Mouse (Mus musculus) heart, embryonic 14.5 days (tissue): ENCODE measurements at regions not wholly inside any gene's neighbourhood (a gene's known extent, or its start where the extent isn't known, plus 50 kb on each side); places are given as distances from the start of the nearest gene placed in this dataset.

ENCODE experiments used
- ATAC-seq: fragments of 200-750 bp; cut with Nextera tagmentation; 2 replicates; pipeline ENCODE4 v1.8.0; 2017; ENCODE audit warnings: low read depth, moderate TSS enrichment; ENCODE audit not compliant: insufficient number of reproducible peaks, insufficient read depth, low FRiP score
- H3K27ac ChIP-seq, 2 experiments: fragments of 200-500 bp in 1 of 2; fragments of 300-500 bp in 1 of 2; sonication (generic) in 1 of 2; replicated peaks in 1 of 2; 2 replicates each; pipeline ENCODE4 v1.5.1; 2012 to 2014; ENCODE audit warnings: low read depth in 2 of 2, low read length in 2 of 2, control low read depth in 1 of 2, mild to moderate bottlenecking in 1 of 2, mixed read lengths in 1 of 2; ENCODE audit not compliant: control insufficient read depth in 1 of 2, insufficient read depth in 1 of 2
- H3K27me3 ChIP-seq: fragments of 300-500 bp; sonication (generic); 2 replicates; pipeline ENCODE4 v1.6.1; 2014; ENCODE audit warnings: mild to moderate bottlenecking, low read length, control low read depth; ENCODE audit not compliant: control insufficient read depth, insufficient read depth
- H3K36me3 ChIP-seq: fragments of 300-500 bp; sonication (generic); 2 replicates; pipeline ENCODE4 v1.6.1; 2014; ENCODE audit warnings: mild to moderate bottlenecking, control low read depth, low read length, mixed read lengths; ENCODE audit not compliant: control insufficient read depth, insufficient read depth
- H3K4me1 ChIP-seq, 2 experiments: fragments of 200-500 bp in 1 of 2; fragments of 300-500 bp in 1 of 2; sonication (generic) in 1 of 2; 2 replicates each; pipeline ENCODE4 v1.6.1; 2012 to 2014; ENCODE audit warnings: low read length in 2 of 2, control low read depth in 1 of 2, mixed read lengths in 1 of 2; ENCODE audit not compliant: control insufficient read depth in 2 of 2, insufficient read depth in 2 of 2
- H3K4me2 ChIP-seq: fragments of 300-500 bp; sonication (generic); 2 replicates; pipeline ENCODE4 v1.6.1; 2014; ENCODE audit warnings: mild to moderate bottlenecking, low read length
- H3K4me3 ChIP-seq, 2 experiments: fragments of 200-500 bp in 1 of 2; fragments of 300-500 bp in 1 of 2; sonication (generic) in 1 of 2; 2 replicates each; pipeline ENCODE4 v1.5.1; 2012 to 2014; ENCODE audit warnings: low read length in 2 of 2, mild to moderate bottlenecking in 2 of 2, control low read depth in 1 of 2, low read depth in 1 of 2, moderate library complexity in 1 of 2; ENCODE audit not compliant: control insufficient read depth in 1 of 2, insufficient read depth in 1 of 2
- H3K9ac ChIP-seq: fragments of 300-500 bp; sonication (generic); 2 replicates; pipeline ENCODE4 v1.6.1; 2014; ENCODE audit warnings: mild to moderate bottlenecking, low read length
- H3K9me3 ChIP-seq: fragments of 300-500 bp; sonication (generic); 2 replicates; pipeline ENCODE4 v1.6.1; 2016; ENCODE audit warnings: low read length, control low read depth; ENCODE audit not compliant: control insufficient read depth
- WGBS: fragments of 180-500 bp; shearing (Covaris S2); extraction: QIAGEN DNeasy Blood & Tissue Kit; methylation state at CpG from one replicate; pipeline ENCODE4 v1.1.7; 2014; 5-methylcytosine and 5-hydroxymethylcytosine counted together

DNA sequence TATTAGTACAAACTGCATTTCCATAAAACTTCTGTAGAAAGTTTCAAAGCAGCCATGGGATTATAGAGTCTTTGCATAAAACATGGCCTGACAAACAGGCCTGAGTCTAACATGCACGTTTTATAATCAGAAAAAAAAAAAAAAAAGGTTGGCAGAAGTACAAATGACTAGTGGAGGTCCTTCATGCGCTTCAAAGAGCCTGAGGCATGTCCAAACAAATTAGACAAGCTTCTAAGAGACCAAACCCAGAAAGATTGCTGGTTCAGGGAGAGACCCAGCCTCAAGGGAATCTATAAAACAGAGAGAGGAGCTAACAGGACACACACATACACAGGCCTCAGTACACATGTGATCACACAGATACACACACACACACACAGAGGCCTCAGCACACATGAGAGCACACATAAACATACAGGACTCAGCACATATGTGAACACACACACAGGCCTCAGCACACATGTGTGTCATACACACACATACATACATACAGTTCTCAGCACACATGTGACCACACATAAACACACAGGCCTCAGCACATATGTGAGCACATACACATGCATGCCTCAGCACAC lies 57.0 kb upstream of the Gnaq start:
- no peak for ATAC-seq
- WGBS: 62% methylated on average over 2 of the region's 2 CpGs
- H3K36me3 ChIP-seq: no peaks in the 10 kb centered on the region

DNA sequence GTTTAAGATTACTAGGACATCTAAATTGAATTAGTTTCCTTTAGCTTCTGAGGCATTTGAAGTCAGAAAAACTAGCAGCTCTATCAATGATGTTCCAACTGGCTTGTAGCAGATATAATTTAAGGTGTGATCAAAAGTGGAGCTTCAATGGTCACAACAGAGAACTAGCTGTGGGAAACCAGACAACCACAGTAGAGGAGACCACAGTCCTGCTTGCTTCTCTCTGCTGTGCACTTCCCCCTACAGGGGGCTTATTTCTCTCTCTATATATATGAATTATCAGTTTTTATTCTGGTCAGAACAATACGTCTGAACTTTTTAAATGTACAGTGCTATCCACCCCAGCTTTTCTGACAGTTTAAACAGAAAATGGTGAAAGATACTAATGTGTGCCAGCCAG lies 57.6 kb upstream of the Gnaq start:
- H3K36me3 ChIP-seq: no peaks in the 10 kb centered on the region
- H3K4me3 ChIP-seq: no peak overlapping the region
- no peaks in the 10 kb centered on the region for H3K27me3 ChIP-seq
- WGBS: 73% methylated on average over 1 of the region's 1 CpGs
- no peak for ATAC-seq
- H3K9me3 ChIP-seq: 0 out of 2 replicates have a peak, but pooled peaks cover 6% of the 10 kb centered on the region
- H3K9ac ChIP-seq: no peak overlapping the region
- H3K4me2 ChIP-seq: no peak overlapping the region
- no peaks in the 10 kb centered on the region for H3K4me1 ChIP-seq
- H3K27ac ChIP-seq: no peak overlapping the region

More for the DNA sequence above, 57.0 kb upstream of the Gnaq start:
- Histone ChIP-seq H3K27ac (no peak overlapping the region), H3K4me2 (no peak overlapping the region), H3K27me3 (no peaks in the 10 kb centered on the region), H3K4me1 (no peaks in the 10 kb centered on the region), H3K9me3 (0 out of 2 replicates have a peak, but pooled peaks cover 9% of the 10 kb centered on the region), H3K9ac (no peak overlapping the region), H3K4me3 (no peak overlapping the region)

DNA sequence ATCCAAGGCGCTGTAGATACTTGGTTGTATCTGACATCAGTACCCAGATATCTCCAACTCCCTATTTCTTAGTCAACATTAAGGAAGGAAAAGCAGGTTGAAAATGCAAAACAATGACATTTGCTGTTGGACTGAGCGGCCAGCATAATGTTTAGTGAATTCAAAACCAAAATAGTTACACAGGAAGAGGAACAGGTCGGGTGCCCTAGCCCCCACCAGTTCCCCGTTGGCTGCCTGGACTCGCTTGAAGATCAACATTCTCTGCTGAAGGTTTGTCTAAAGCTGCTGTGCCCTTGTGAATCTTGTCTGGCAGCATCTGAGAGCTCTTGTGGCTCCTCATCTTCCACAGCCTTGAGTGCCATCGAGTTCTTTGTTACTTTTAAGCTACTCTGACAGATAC lies 65.3 kb upstream of the Gnaq start:
- Histone ChIP-seq H3K4me3 (no peak overlapping the region), H3K27ac (no peak overlapping the region), H3K4me2 (no peak overlapping the region), H3K4me1 (peaks cover 3 to 4% of the 10 kb centered on the region in 2 experiments; a peak in 3 of 4 replicates), H3K9me3 (0 out of 2 replicates have a peak, but pooled peaks cover 6% of the 10 kb centered on the region), H3K9ac (no peak overlapping the region), H3K36me3 (no peaks in the 10 kb centered on the region), H3K27me3 (no peaks in the 10 kb centered on the region)
- ATAC-seq: no peak
- WGBS: 78% methylated on average over 6 of the region's 6 CpGs

DNA sequence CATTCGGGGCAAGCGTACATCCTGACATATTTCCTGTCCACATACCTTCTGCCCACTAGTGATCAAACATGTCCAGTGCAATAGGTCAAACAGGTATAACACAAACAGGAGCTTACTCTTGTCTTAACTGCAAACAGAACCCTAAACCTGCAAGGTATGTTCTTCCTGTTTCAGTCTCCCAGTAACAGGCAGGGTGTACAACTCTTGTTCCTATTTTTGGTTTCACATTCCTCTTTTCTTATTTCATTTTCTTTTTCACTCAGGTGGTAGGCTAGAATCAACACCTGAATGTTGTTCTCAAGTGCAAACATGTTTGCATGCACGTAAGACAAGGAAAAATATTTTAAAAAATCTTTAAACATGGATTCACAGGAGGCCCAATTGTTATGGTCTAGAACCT lies 67.7 kb upstream of the Gnaq start:
- Histone ChIP-seq H3K4me2 (no peak overlapping the region), H3K4me3 (no peak overlapping the region), H3K36me3 (no peaks in the 10 kb centered on the region), H3K9ac (no peak overlapping the region), H3K27me3 (no peaks in the 10 kb centered on the region), H3K9me3 (no peaks in the 10 kb centered on the region), H3K4me1 (peaks cover 3 to 4% of the 10 kb centered on the region in 2 experiments; a peak in 3 of 4 replicates), H3K27ac (no peak overlapping the region)
- 91% methylated on average over 3 of the region's 3 CpGs for WGBS
- no peak for ATAC-seq

DNA sequence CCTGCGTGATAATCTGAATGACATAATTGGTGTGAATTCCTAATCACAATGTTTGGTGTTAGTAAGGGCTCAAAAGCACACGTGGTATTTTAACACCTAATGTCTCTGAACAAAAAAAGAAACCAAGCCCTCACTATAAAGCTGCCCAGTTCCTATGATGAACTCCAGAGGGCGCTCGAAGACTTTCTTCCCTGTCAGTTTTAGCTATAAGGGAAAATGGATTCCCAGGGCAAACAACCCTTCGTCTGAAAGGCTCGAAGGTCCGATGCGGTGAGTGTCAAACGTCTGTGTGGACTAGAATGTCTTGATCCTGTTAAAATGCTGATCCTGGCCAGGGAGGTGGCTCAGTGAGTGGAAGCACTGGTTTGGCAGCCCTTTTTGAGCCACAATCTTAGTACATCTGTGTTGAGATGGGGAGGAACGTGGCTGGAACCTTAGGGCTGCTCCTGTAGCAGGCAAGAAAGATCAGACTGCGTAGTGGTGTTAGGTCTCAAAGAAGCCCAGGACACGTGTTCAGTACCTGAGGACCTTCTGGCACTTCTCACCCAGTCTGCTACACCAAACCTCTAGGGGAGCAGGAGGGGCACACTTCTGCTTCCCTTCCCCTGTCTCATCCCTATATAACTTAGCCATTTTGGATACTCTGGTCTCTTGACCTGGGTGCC lies 68.6 kb upstream of the Gnaq start:
- H3K9me3 ChIP-seq: no peaks in the 10 kb centered on the region
- 14% methylated on average over 12 of the region's 12 CpGs for WGBS
- no peaks in the 10 kb centered on the region for H3K27me3 ChIP-seq
- H3K36me3 ChIP-seq: no peaks in the 10 kb centered on the region
- H3K4me2 ChIP-seq: peak overlapping the region; percentile 72
- H3K4me1 ChIP-seq: peaks cover 3 to 4% of the 10 kb centered on the region in 2 experiments; a peak in 3 of 4 replicates
- H3K27ac ChIP-seq: no peak overlapping the region
- peak; percentile 43; the same call in 1 of the 2 replicates for ATAC-seq
- peak overlapping the region; percentile 25 to 33; a peak in 3 of 4 replicates for H3K4me3 ChIP-seq
- peak overlapping the region; percentile 67 for H3K9ac ChIP-seq

DNA sequence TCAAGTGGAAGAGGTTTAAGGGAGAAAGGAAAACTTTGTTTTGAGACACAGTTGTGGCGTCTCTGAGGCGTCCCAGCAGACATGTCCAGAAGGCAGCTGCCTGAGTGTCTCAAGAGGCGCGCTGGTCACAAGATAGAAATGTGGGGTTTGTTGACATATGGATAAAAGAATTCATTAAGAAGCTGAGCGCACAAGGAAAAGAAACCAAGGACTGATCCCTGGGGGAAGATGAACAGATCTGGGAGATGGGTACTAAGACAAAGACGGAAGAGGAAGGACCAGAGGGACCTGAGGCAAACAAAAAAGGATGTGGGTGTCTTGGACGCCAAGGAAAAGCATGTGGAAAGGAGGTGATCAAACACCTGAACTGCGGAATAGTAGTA lies 69.1 kb upstream of the Gnaq start:
- 22% methylated on average over 8 of the region's 8 CpGs for WGBS
- no peak; the same call in 1 of the 2 replicates for ATAC-seq
- Histone ChIP-seq H3K9ac (no peak overlapping the region), H3K4me1 (peaks cover 3 to 4% of the 10 kb centered on the region in 2 experiments; a peak in 3 of 4 replicates), H3K27me3 (no peaks in the 10 kb centered on the region), H3K27ac (no peak overlapping the region), H3K36me3 (no peaks in the 10 kb centered on the region), H3K4me3 (peak overlapping the region in 1 of 2 experiments; percentile 25; a peak in 1 of 4 replicates), H3K4me2 (peak overlapping the region; percentile 72), H3K9me3 (no peaks in the 10 kb centered on the region)

DNA sequence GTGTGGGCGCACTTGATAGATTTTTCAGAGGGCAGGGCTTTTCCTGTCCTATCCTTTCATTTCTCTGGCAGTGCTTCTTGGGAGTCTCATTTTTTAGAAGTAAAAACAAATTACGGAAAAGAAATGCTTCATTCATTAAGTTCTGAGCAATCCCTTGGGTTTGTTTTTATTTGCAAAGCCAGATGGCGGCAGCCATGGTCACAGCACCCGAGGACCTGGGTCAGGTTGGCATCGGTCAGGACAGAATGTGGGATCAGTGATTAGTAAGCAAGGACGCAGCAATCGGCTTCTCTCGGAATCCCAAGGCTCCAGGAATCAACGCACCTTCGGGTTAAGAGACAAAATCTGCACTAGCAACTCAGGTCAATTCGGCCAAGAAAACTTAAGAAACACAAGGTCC lies 70.8 kb upstream of the Gnaq start:
- Histone ChIP-seq H3K4me3 (no peak overlapping the region), H3K4me2 (no peak overlapping the region), H3K27me3 (no peaks in the 10 kb centered on the region), H3K27ac (no peak overlapping the region), H3K9ac (no peak overlapping the region), H3K4me1 (peaks cover 3 to 4% of the 10 kb centered on the region in 2 experiments; a peak in 3 of 4 replicates), H3K9me3 (no peaks in the 10 kb centered on the region), H3K36me3 (no peaks in the 10 kb centered on the region)
- no peak for ATAC-seq
- 82% methylated on average over 11 of the region's 11 CpGs for WGBS
